Mouse (Mus musculus) midbrain, embryonic 15.5 days (tissue): ENCODE data around the gene Setd6. TPM values are rescaled to one million over a fixed set of nuclear protein-coding genes. Genes with fewer than 3 reads are reported as not detected.
A peak's percentile ranks its signal among the peaks of the same experiment; 100 is the strongest.

ENCODE experiments used
- ATAC-seq: fragments of 200-750 bp; cut with Nextera tagmentation; replicated peaks from 2 replicates; pipeline ENCODE4 v1.8.0; 2017; ENCODE audit warnings: moderate TSS enrichment
- H3K27ac ChIP-seq: fragments of 300-500 bp; sonication (generic); 2 replicates; pipeline ENCODE4 v1.5.1; 2015; ENCODE audit warnings: mild to moderate bottlenecking, inconsistent platforms
- H3K27me3 ChIP-seq: fragments of 300-500 bp; sonication (generic); replicated peaks from 2 replicates; pipeline ENCODE4 v1.6.1; 2015; ENCODE audit warnings: inconsistent platforms
- H3K36me3 ChIP-seq: fragments of 300-500 bp; sonication (generic); replicated peaks from 2 replicates; pipeline ENCODE4 v1.6.1; 2015; ENCODE audit warnings: inconsistent platforms
- H3K4me1 ChIP-seq: fragments of 300-500 bp; sonication (generic); 2 replicates; pipeline ENCODE4 v1.6.1; 2015; ENCODE audit warnings: inconsistent platforms
- H3K4me2 ChIP-seq: fragments of 300-500 bp; sonication (generic); 2 replicates; pipeline ENCODE4 v1.6.1; 2015; ENCODE audit warnings: inconsistent platforms, mild to moderate bottlenecking, moderate library complexity
- H3K4me3 ChIP-seq: fragments of 300-500 bp; sonication (generic); 2 replicates; pipeline ENCODE4 v1.5.1; 2015; ENCODE audit warnings: mild to moderate bottlenecking, inconsistent platforms
- H3K9ac ChIP-seq: fragments of 300-500 bp; sonication (generic); 2 replicates; pipeline ENCODE4 v1.6.1; 2015; ENCODE audit warnings: mild to moderate bottlenecking, inconsistent platforms
- H3K9me3 ChIP-seq: fragments of 300-500 bp; sonication (generic); 2 replicates; pipeline ENCODE4 v1.6.1; 2016; ENCODE audit warnings: inconsistent platforms
- WGBS: fragments of 180-500 bp; shearing (Covaris S2); methylation state at CpG from one replicate; pipeline ENCODE4 v1.1.7; 2015; ENCODE audit warnings: mixed read lengths; 5-methylcytosine and 5-hydroxymethylcytosine counted together
- polyA plus RNA-seq: library from polyadenylated mRNA; unstranded; fragments of >200 nt; fragmentation: Nextera tagmentation; extraction: Ambion mirVana; gene quantifications from 2 replicates; pipeline ENCODE4 v1.2.1, GENCODE M21; 2015

The Setd6 gene
- polyA plus RNA-seq, 1 experiment from 2014 or later: 30.7 TPM

- H3K4me1 ChIP-seq: peaks cover 51% of the 10 kb centered on the region
- 67% methylated on average over 8 of the region's 8 CpGs for WGBS
- no peaks in the 10 kb centered on the region for H3K9me3 ChIP-seq
- peak overlapping the region; percentile 42 for H3K4me2 ChIP-seq
- no peak for ATAC-seq
- no peak overlapping the region for H3K4me3 ChIP-seq
- H3K9ac ChIP-seq: peak overlapping the region; percentile 38; the same call in 1 of the 2 replicates
- H3K27me3 ChIP-seq: peaks cover 8% of the 10 kb centered on the region
- H3K36me3 ChIP-seq: no peaks in the 10 kb centered on the region
- no peak overlapping the region for H3K27ac ChIP-seq
Measured at GRCm38 (mm10) chr8:95696661-95697060, 19.0 kb upstream of the Setd6 start.

GRCm38 (mm10) chr8:95697128-95697527, 18.6 kb upstream of the Setd6 start:
- WGBS: 2% methylated on average over 11 of the region's 11 CpGs
- peak overlapping the region; percentile 38 for H3K9ac ChIP-seq
- peaks cover 56% of the 10 kb centered on the region for H3K4me1 ChIP-seq
- H3K9me3 ChIP-seq: no peaks in the 10 kb centered on the region
- ATAC-seq: peak; percentile 40; the same call in 1 of the 2 replicates
- peak overlapping the region; percentile 42 for H3K4me2 ChIP-seq
- peaks cover 8% of the 10 kb centered on the region for H3K27me3 ChIP-seq
- no peak overlapping the region for H3K4me3 ChIP-seq
- no peak overlapping the region for H3K27ac ChIP-seq
- H3K36me3 ChIP-seq: no peaks in the 10 kb centered on the region

GRCm38 (mm10) chr8:95698179-95698578, 17.5 kb upstream of the Setd6 start:
- no peak overlapping the region for H3K4me2 ChIP-seq
- peaks cover 60% of the 10 kb centered on the region for H3K4me1 ChIP-seq

GRCm38 (mm10) chr8:95700282-95700681, 15.4 kb upstream of the Setd6 start:
- 0 out of 2 replicates have a peak, but pooled peaks have one; percentile 0 for ATAC-seq
- Histone ChIP-seq H3K36me3 (no peaks in the 10 kb centered on the region), H3K4me1 (peaks cover 62% of the 10 kb centered on the region), H3K9ac (no peak overlapping the region; the same call in 1 of the 2 replicates), H3K27me3 (peaks cover 8% of the 10 kb centered on the region), H3K9me3 (no peaks in the 10 kb centered on the region), H3K4me3 (no peak overlapping the region), H3K27ac (peak overlapping the region; percentile 81), H3K4me2 (peak overlapping the region; percentile 37)
- WGBS: 25% methylated on average over 9 of the region's 9 CpGs

More at GRCm38 (mm10) chr8:95698179-95698578, 17.5 kb upstream of the Setd6 start:
- no peaks in the 10 kb centered on the region for H3K36me3 ChIP-seq
- H3K27me3 ChIP-seq: peaks cover 8% of the 10 kb centered on the region
- no peaks in the 10 kb centered on the region for H3K9me3 ChIP-seq
- no peak overlapping the region for H3K27ac ChIP-seq
- WGBS: 48% methylated on average over 6 of the region's 6 CpGs
- no peak overlapping the region for H3K4me3 ChIP-seq
- no peak for ATAC-seq
- no peak overlapping the region for H3K9ac ChIP-seq

- no peaks in the 10 kb centered on the region for H3K9me3 ChIP-seq
- ATAC-seq: no peak
- WGBS: 85% methylated on average over 4 of the region's 4 CpGs
- H3K4me2 ChIP-seq: peak overlapping the region; percentile 86
- peaks cover 9% of the 10 kb centered on the region; the same call in 1 of the 2 replicates for H3K36me3 ChIP-seq
- H3K9ac ChIP-seq: no peak overlapping the region
- H3K27me3 ChIP-seq: peaks cover 8% of the 10 kb centered on the region
- no peak overlapping the region for H3K27ac ChIP-seq
- no peak overlapping the region for H3K4me3 ChIP-seq
- H3K4me1 ChIP-seq: peaks cover 66% of the 10 kb centered on the region
Measured at GRCm38 (mm10) chr8:95701809-95702208, 13.9 kb upstream of the Setd6 start.

GRCm38 (mm10) chr8:95702480-95703446, 12.9 kb upstream of the Setd6 start:
- Histone ChIP-seq H3K4me3 (peak overlapping the region; percentile 84), H3K4me1 (peaks cover 58% of the 10 kb centered on the region), H3K9ac (peak overlapping the region; percentile 90), H3K27me3 (peaks cover 3% of the 10 kb centered on the region; the same call in 1 of the 2 replicates), H3K36me3 (peaks cover 18% of the 10 kb centered on the region), H3K27ac (peak overlapping the region; percentile 85), H3K4me2 (peak overlapping the region; percentile 86), H3K9me3 (no peaks in the 10 kb centered on the region)
- WGBS: under 1% methylated on average over 34 of the region's 34 CpGs
- peak; percentile 94 for ATAC-seq

GRCm38 (mm10) chr8:95703461-95704260, 12.0 kb upstream of the Setd6 start:
- 2% methylated on average over 15 of the region's 15 CpGs for WGBS
- H3K36me3 ChIP-seq: peaks cover 25% of the 10 kb centered on the region
- peak overlapping the region; percentile 90 for H3K9ac ChIP-seq
- H3K4me3 ChIP-seq: peak overlapping the region; percentile 84
- H3K27ac ChIP-seq: peak overlapping the region; percentile 85
- H3K9me3 ChIP-seq: no peaks in the 10 kb centered on the region
- no peaks in the 10 kb centered on the region for H3K27me3 ChIP-seq
- peak; percentile 31 for ATAC-seq
- peaks cover 58% of the 10 kb centered on the region for H3K4me1 ChIP-seq
- H3K4me2 ChIP-seq: peak overlapping the region; percentile 86

- H3K4me3 ChIP-seq: peak overlapping the region; percentile 84
- H3K4me1 ChIP-seq: peaks cover 54% of the 10 kb centered on the region
- WGBS: 93% methylated on average over 3 of the region's 3 CpGs
- H3K27ac ChIP-seq: peak overlapping the region; percentile 85; the same call in 1 of the 2 replicates
- peaks cover 34% of the 10 kb centered on the region for H3K36me3 ChIP-seq
- ATAC-seq: no peak
- peak overlapping the region; percentile 86 for H3K4me2 ChIP-seq
- H3K9me3 ChIP-seq: no peaks in the 10 kb centered on the region
- H3K9ac ChIP-seq: peak overlapping the region; percentile 90
- H3K27me3 ChIP-seq: no peaks in the 10 kb centered on the region
Measured at GRCm38 (mm10) chr8:95704538-95704937, 11.1 kb upstream of the Setd6 start.

GRCm38 (mm10) chr8:95709579-95709978, 6.1 kb upstream of the Setd6 start:
- ATAC-seq: no peak
- no peak overlapping the region for H3K27ac ChIP-seq
- H3K36me3 ChIP-seq: peaks cover 56% of the 10 kb centered on the region
- H3K27me3 ChIP-seq: no peaks in the 10 kb centered on the region
- peaks cover 13% of the 10 kb centered on the region for H3K4me1 ChIP-seq
- no peak overlapping the region for H3K4me3 ChIP-seq
- WGBS: 88% methylated on average over 7 of the region's 7 CpGs
- no peak overlapping the region for H3K9ac ChIP-seq
- no peak overlapping the region for H3K4me2 ChIP-seq
- no peaks in the 10 kb centered on the region for H3K9me3 ChIP-seq

- H3K36me3 ChIP-seq: peaks cover 55% of the 10 kb centered on the region
- 75% methylated on average over 3 of the region's 3 CpGs for WGBS
- no peaks in the 10 kb centered on the region for H3K27me3 ChIP-seq
Measured at GRCm38 (mm10) chr8:95711029-95711428, 4.7 kb upstream of the Setd6 start.

GRCm38 (mm10) chr8:95712395-95712794, 3.3 kb upstream of the Setd6 start:
- H3K4me2 ChIP-seq: no peak overlapping the region
- no peak overlapping the region for H3K9ac ChIP-seq
- no peaks in the 10 kb centered on the region for H3K9me3 ChIP-seq
- no peak for ATAC-seq
- H3K27me3 ChIP-seq: no peaks in the 10 kb centered on the region
- peaks cover 41% of the 10 kb centered on the region for H3K36me3 ChIP-seq
- H3K27ac ChIP-seq: no peak overlapping the region
- WGBS: 87% methylated on average over 9 of the region's 9 CpGs
- no peak overlapping the region for H3K4me3 ChIP-seq
- H3K4me1 ChIP-seq: peaks cover 18% of the 10 kb centered on the region

More at GRCm38 (mm10) chr8:95711029-95711428, 4.7 kb upstream of the Setd6 start:
- ATAC-seq: no peak
- H3K4me1 ChIP-seq: peaks cover 6% of the 10 kb centered on the region
- no peak overlapping the region for H3K4me2 ChIP-seq
- H3K9ac ChIP-seq: no peak overlapping the region
- no peak overlapping the region for H3K27ac ChIP-seq
- no peak overlapping the region for H3K4me3 ChIP-seq
- no peaks in the 10 kb centered on the region for H3K9me3 ChIP-seq
